Mouse (Mus musculus) Patski (cell line): ENCODE data around the gene Suclg2. TPM values are rescaled to one million over a fixed set of nuclear protein-coding genes. Genes with fewer than 3 reads are reported as not detected.
A peak's percentile ranks its signal among the peaks of the same experiment; 100 is the strongest.

Source experiments
- ATAC-seq: fragments of 100-300 bp; one replicate; pipeline ENCODE4 v1.8.0; 2021
- CTCF ChIA-PET: fragments of 350-600 bp; sonication (Branson Sonifier 250); formaldehyde crosslinking; loops from one replicate; lab custom pipeline; 2022; ENCODE audit warnings: inconsistent platforms; lab: Charles Lee
- POLR2A ChIA-PET: fragments of 350-600 bp; sonication (Branson Sonifier 250); formaldehyde crosslinking; loops from one replicate; lab custom pipeline; 2022; ENCODE audit warnings: antibody characterized with exemption, inconsistent platforms; lab: Charles Lee
- DNase-seq: peaks from one replicate; pipeline ENCODE4 v3.0.0-alpha.2; 2011; ENCODE audit warnings: low read depth, low spot score
- H3K27me3 ChIP-seq: fragments of 371-371 bp; one replicate; pipeline ENCODE4 v1.5.1; 2021
- CTCF ChIP-seq: fragments of 100-300 bp; IDR thresholded peaks from one replicate; pipeline ENCODE4 v1.5.1; 2021
- in situ Hi-C: fragments of 300-500 bp; cut with MboI; formaldehyde crosslinking; loops from 3 replicates; pipeline ENCODE4 v1.11.1; 2018; ENCODE audit warnings: low pct_unique_long_range_greater_than_20kb, mixed read lengths
- polyA plus RNA-seq: library from polyadenylated mRNA; unstranded; gene quantifications from one replicate; pipeline ENCODE4 v1.2.3, GENCODE M21; 2021

Suclg2 gene
- polyA plus RNA-seq: 176 TPM

DNA sequence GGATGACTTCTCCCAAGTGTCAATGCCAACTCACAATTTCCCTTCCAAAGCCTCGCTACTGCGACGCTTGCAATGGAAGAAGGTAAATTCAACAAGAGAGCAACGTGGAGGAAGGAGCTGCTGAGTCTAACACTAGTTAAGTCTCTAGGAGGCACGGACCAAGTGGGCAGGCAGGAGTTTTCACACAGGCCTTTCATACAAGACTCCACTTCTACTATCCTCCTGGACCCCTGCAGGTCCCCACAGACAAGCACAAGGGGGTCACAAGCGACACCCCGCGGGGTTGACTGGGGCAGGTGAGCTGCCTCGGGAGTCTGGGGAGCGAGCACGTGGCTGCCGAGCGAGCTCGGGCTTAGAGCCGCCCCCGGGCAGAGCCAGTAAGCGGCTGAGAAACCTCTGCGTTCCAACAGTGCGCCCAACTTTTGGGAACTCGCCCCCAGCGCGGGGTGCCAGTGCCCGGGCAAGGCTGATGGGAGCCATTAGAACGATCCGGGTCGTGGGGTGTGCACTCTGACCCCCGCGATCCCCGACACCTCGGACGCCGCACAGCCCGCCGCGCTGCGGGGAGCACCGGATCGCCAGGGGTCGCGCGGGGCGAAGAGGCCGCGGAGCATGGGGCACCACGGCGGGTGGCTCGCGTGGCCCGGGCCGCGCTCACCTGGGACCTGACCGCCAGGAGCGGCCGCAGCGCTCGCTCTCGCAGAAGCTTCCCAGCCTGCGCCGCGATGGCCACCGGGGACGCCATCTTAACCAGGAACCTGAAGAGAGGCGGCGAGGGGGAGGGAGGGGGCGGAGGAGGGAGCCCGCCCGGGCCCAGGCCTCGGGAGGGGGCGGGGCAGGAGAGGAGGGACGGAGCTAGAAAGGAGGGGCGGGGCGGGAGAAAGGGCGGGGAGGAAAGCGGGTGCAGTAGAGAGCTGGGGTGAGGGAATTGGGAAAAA is at the start of gene Suclg2:
Suclg2 (minus strand) TSS at position 770 of the 938 bp plus-strand sequence.
- ChIA-PET CTCF (interaction anchor here (0.8 to 1.3 kb wide), 3 partner anchors 8 to 36 kb away, joined by 3 to 4 read pairs (median 3); no protein-coding TSS in a partner anchor), POLR2A (no interaction called here)
- in situ Hi-C loops: no loop called here
- peak; percentile 33 for TF ChIP-seq CTCF
- no peaks in the 10 kb centered on the region for H3K27me3 ChIP-seq
- no peak for DNase-seq
- peak; percentile 87 for ATAC-seq

DNA sequence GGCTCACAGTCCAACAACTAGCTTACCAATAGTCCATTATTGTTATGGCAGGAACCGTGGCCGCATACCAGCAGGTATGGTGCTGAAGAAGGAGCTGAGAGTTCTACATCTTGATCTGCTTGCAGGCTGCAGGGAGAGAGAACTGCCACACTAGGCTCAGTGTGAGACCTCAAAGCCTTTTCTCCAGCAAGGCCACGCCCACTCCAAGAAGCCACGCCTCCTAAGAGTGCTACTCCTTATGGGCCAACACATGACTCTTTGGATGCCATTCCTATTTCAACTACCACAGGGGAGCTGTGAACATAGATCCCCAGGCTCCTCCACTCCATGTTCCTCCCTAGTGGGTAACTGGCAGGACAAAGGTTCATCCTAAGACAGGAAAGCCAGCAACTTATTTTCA is 48.0 kb upstream of the Suclg2 start:
- ATAC-seq (no peak), DNase-seq (no peak)
- peaks cover 14% of the 10 kb centered on the region for H3K27me3 ChIP-seq
- POLR2A ChIA-PET: interaction anchor here (0.5 kb wide), 1 partner anchor 121 kb away, joined by 4 read pairs; no protein-coding TSS in a partner anchor
- no peak for TF ChIP-seq CTCF
- in situ Hi-C loops: no loop called here
- CTCF ChIA-PET: interaction anchor here (1.2 kb wide), 1 partner anchor 17 kb away, joined by 4 read pairs; no protein-coding TSS in a partner anchor

DNA sequence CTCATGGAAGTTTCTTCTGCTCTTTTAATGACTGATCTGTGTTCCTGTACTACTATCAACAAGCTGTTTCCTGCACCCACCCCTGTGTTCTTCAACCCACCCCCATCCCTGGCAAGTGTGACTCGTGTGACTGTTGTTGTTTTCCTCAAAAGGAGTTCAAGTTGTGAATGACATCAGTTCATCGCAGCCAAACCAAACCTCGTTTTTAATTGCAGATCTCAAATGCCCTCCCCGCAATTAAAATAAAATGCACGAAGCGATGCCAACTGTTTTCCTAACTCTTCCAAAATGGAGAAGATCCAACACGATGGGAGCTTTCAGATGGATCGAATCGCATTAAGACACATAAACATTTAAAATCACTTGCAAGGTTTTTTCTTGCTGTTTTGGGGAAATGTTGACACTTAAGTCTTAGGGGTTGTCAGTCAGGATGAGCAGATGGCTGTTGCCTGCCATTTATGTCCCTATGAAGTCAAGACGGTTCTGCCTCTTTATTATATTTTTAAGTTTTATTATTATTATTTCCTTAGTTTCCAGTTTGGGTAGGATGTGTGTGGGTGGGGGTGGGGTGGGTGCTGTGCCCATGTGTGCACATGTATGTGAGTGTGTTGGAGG is 41.1 kb upstream of the Suclg2 start:
- ATAC-seq: no peak
- DNase-seq: no peak
- in situ Hi-C loops: no loop called here
- ChIA-PET POLR2A (no interaction called here), CTCF (interaction anchor here (1.1 kb wide), 1 partner anchor 11 kb away, joined by 3 read pairs; no protein-coding TSS in a partner anchor)
- no peak for TF ChIP-seq CTCF
- peaks cover 10% of the 10 kb centered on the region for H3K27me3 ChIP-seq

DNA sequence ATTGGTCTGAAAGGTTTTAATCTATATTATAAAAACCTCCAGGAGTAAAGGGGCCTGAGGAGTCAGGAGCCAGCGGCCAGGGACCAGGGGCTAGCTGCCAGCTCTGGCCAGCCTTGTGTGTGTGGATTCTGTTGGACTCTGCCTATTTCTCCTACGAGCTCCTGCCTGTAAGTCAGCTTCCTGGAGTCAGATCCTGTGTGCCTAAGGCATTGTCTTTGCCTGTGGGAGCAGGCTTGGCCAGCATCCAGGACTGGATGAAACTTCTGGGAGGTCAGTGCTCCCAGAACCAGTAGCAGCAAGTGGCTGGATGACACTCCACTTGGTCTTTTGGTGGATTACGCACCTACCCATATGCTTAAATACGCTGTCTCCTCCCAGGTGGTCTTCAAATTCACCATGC is 23.8 kb upstream of the Suclg2 start:
- ATAC-seq (no peak), DNase-seq (no peak)
- in situ Hi-C loops: no loop called here

DNA sequence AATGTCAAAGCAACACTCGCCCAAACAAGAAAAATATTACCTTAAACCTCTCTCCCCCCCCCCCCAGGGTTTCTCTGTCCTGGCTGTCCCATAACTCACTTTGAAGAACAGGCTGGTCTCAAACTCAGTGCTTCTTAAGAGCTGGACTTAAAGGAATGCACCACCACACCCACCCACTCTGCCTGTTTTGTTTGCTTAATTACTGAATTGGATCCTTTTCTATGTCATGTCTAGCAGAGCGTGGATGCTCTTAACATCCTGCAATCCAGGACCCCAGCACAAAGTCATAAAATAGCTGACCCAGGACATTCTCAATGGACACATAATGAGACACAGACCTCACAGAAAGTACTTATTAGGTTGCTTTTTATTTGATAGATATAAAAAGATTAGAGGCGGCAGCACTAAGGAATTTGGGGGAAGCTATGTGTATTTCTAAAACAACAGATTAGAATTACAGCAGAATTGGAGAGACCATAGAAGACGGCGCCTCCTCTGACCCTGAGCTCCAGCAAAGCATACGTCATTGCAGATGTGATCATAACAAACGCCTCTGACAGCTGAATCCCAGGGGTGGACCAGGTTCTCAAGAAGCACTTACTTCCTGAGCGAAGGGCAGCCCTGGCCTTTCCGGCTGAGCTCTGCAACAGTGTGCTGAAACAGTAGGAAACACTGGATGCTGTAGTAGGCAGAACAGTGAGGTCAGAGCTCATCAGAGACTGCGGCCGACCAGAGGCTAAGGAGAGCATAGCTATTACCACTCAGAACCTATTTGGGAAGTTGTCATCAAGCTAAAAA is 13.2 kb upstream of the Suclg2 start:
- ChIA-PET CTCF (interaction anchor here (0.6 to 1.2 kb wide), 3 partner anchors 8 to 1888 kb away, joined by 3 to 4 read pairs (median 3); partner anchors contain the start of gene Suclg2), POLR2A (interaction anchor here (0.6 kb wide), 1 partner anchor 528 kb away, joined by 3 read pairs; no protein-coding TSS in a partner anchor)
- H3K27me3 ChIP-seq: no peaks in the 10 kb centered on the region
- in situ Hi-C loops: no loop called here
- peak; percentile 67 for ATAC-seq
- no peak for TF ChIP-seq CTCF
- no peak for DNase-seq

More for the DNA sequence above, 23.8 kb upstream of the Suclg2 start:
- ChIA-PET POLR2A (no interaction called here), CTCF (no interaction called here)
- TF ChIP-seq CTCF: no peak
- peaks cover 28% of the 10 kb centered on the region for H3K27me3 ChIP-seq

DNA sequence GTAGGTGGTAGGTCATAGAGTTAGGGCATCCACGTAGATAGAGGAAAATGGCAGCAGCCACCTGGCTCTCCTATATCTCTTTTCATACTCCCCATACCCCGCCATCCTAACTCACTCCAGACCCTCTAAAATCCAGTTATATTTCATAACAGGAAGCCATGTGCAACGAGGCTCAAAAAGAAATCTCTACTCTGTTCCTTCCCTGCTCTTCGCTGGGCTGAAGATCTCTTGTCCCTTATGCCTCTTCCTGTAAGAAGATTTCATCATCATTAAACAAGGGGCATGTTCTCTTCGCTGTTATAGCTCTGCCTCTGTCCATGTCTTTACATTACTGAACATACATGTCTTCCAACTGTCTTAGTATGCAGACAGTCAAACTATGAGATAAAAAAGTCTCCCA is 10.8 kb upstream of the Suclg2 start:
- ChIA-PET POLR2A (no interaction called here), CTCF (no interaction called here)
- H3K27me3 ChIP-seq: no peaks in the 10 kb centered on the region
- no peak for TF ChIP-seq CTCF
- in situ Hi-C loops: no loop called here
- ATAC-seq (no peak), DNase-seq (no peak)

DNA sequence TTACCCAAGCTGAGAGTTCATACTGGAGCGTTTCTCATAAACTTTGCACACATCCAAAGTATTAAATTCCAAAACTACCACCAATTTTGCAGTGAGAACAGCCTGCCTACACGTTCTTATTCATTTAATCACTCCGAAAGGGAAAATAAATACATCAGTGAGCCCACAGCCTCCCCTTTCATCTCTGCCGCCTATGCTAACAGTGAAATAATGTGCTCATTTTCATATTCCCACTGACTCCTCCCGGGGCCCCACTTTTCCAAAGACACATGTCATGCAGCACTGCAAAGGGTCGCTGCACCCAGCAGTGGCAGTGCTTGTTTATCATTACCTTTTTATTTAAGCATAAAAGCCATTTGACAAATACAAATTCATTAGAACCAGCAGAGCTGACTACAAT is 6.7 kb upstream of the Suclg2 start:
- H3K27me3 ChIP-seq: no peaks in the 10 kb centered on the region
- ChIA-PET POLR2A (no interaction called here), CTCF (no interaction called here)
- DNase-seq: no peak
- no peak for TF ChIP-seq CTCF
- ATAC-seq: no peak
- in situ Hi-C loops: no loop called here

DNA sequence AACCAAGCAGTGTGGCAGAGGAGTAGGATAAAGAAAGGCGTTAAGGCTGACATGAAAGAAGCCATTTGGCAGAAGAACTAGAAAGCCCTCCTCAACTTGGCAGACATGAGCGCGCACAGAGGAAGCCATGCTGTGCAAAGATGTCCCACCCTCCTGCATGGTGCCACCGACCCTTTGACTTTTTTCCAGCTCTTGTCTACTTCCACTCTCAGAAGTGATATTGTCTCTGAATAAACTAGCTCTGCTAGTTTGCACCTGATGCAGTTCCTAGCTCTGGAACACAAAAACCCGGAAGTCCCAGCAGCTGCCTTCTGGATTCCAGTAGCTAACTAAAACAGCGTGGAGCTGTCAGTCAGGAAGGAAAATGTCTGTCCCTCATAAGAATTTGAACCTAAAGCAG is 4.8 kb upstream of the Suclg2 start:
- no peak for DNase-seq
- ATAC-seq: no peak
- no peak for TF ChIP-seq CTCF
- POLR2A ChIA-PET: no interaction called here
- H3K27me3 ChIP-seq: no peaks in the 10 kb centered on the region
- CTCF ChIA-PET: interaction anchor here (1.3 kb wide), 1 partner anchor 10 kb away, joined by 4 read pairs; no protein-coding TSS in a partner anchor
- in situ Hi-C loops: no loop called here

DNA sequence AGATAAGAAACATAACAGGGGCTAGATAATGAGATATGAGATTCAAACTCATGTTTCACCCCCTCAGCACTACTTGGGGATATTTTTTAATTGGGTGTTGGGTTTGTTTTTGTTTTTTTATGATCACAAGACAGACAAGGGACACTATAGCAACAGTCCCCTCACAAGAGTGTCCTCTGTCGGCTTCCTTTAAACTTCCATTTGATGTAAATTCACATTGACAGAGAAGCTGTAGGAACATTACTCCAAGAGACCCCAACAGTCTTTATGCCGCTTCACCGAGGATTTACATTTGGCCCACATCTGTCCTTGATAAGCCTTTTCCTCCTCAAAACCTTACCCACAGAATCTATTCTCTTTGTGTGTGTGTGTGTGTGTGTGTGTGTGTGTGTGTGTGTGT is 1.2 kb upstream of the Suclg2 start:
- DNase-seq: no peak
- no peaks in the 10 kb centered on the region for H3K27me3 ChIP-seq
- CTCF ChIA-PET: no interaction called here
- no peak for ATAC-seq
- no peak for TF ChIP-seq CTCF
- POLR2A ChIA-PET: no interaction called here
- in situ Hi-C loops: no loop called here

DNA sequence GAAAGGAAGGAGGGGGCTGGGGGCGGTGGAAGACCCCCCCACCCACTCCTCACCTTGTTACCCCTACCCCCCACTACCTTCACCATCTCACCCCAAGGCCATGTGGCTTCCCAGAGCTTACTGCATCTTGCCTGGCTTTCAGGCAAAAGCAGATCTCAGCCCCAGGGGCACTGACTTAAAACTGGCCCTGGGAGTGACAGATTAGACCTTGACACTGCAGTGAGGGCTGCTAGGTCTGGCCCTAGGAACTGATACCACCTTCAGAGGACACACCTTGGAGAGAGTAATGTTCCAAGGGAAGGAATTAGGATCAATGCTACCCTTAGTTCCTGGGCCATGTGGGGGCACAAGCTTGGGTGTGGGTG is 351 bp upstream of the Suclg2 start:
- ChIA-PET POLR2A (no interaction called here), CTCF (interaction anchor here (1.2 to 1.3 kb wide), 2 partner anchors 9 to 13 kb away, joined by 3 to 4 read pairs; no protein-coding TSS in a partner anchor)
- in situ Hi-C loops: no loop called here
- no peaks in the 10 kb centered on the region for H3K27me3 ChIP-seq
- no peak for TF ChIP-seq CTCF
- DNase-seq: no peak
- peak; percentile 32 for ATAC-seq
